Mouse (Mus musculus): ENCODE results near the gene Ttc3.
"Not testable (repeated sequence)": the region's sequence is repeated elsewhere in the genome, so short reads cannot be mapped to it uniquely, and the experiment has no call there.

The Ttc3 gene

GRCm38 (mm10) chr16:94497176-94497575 lies 126.8 kb downstream of the Ttc3 start:
- in situ Hi-C loops (cut with MboI, MseI), result not testable (repeated sequence)

- in situ Hi-C loops (cut with MboI, MseI), result no loop called here
Measured at GRCm38 (mm10) chr16:94497911-94498310, 127.5 kb downstream of the Ttc3 start.

GRCm38 (mm10) chr16:94504192-94504591 lies 133.8 kb downstream of the Ttc3 start:
- in situ Hi-C loops (cut with MboI, MseI), result no loop called here

GRCm38 (mm10) chr16:94507071-94507470 lies 136.7 kb downstream of the Ttc3 start:
- in situ Hi-C loops (cut with MboI, MseI), result no loop called here

- in situ Hi-C loops (cut with MboI, MseI), result no loop called here
Measured at GRCm38 (mm10) chr16:94508769-94509168, 138.4 kb downstream of the Ttc3 start.

- in situ Hi-C loops (cut with MboI, MseI), result no loop called here
Measured at GRCm38 (mm10) chr16:94509983-94510382, 139.6 kb downstream of the Ttc3 start.

- in situ Hi-C loops (cut with MboI, MseI), result no loop called here
Measured at GRCm38 (mm10) chr16:94517606-94518005, 147.2 kb downstream of the Ttc3 start.
